Mouse (Mus musculus) megakaryocyte, embryonic 14.5 days (primary cell): Measurements from ENCODE around the gene Adcy9.

Experiments
- FLI1 ChIP-seq: IDR thresholded peaks from 2 replicates; pipeline ENCODE4 v1.6.1; 2012; ENCODE audit warnings: low read length, inconsistent platforms, mixed read lengths
- GATA1 ChIP-seq: IDR thresholded peaks from 3 replicates; pipeline ENCODE4 v1.6.1; 2012; ENCODE audit warnings: mixed read lengths, low read length, inconsistent platforms, borderline replicate concordance

DNA sequence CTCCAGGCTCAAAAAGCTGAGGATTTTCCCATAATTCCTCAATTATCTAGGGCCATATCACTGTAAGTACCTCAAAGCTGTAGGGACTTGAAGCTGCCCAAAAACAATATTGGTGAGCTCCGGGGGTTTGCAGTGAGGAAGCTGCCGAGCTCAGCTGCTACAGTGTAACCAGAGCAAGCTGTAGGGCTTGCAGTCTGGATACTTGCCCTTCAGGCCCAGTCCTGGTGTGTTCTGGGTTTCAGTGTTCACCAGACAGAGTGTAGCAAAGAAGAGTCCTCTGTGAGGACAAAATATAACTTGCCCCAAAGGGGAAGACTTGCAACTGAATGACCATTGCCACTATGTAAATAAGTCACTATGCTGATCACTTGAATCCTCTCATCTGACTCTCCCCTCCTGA, 9.0 kb downstream of the Adcy9 start:
- TF ChIP-seq GATA1 (no peak), FLI1 (no peak)
